Mouse (Mus musculus) embryonic stem cell, embryonic (primary cell): ENCODE results near the gene Def6.

Source experiments
- CTCF ChIA-PET, 4 experiments: fragments of 300-600 bp in 2 of 4; fragments of 350-600 bp in 2 of 4; sonication (Branson Sonifier 250); formaldehyde crosslinking; loops; one replicate each; lab custom pipeline; 2022; ENCODE audit warnings: inconsistent platforms in 2 of 4; lab: Charles Lee
- POLR2A ChIA-PET, 4 experiments: fragments of 300-600 bp in 2 of 4; fragments of 350-600 bp in 2 of 4; sonication (Branson Sonifier 250); formaldehyde crosslinking; loops; one replicate each; lab custom pipeline; 2022; ENCODE audit warnings: antibody characterized with exemption in 4 of 4, inconsistent platforms in 1 of 4; lab: Charles Lee

Def6 gene

GRCm38 (mm10) chr17:28263181-28263894 is 55.8 kb downstream of the Def6 start:
- CTCF ChIA-PET: interaction anchor here (0.5 to 5.3 kb wide), 16 partner anchors 8 to 727 kb away, joined by 3 to 44 read pairs (median 4); partner anchors contain the start of gene Ppard (in 2 of the 4)
- POLR2A ChIA-PET: interaction anchor here in 2 of 4 experiments (0.6 to 2.4 kb wide), 11 partner anchors 8 to 69 kb away, joined by 3 to 6 read pairs (median 4); no protein-coding TSS in a partner anchor

GRCm38 (mm10) chr17:28267251-28267650 is 59.7 kb downstream of the Def6 start:
- POLR2A ChIA-PET: interaction anchor here in 3 of 4 experiments (0.6 to 2.8 kb wide), 19 partner anchors 10 to 66 kb away, joined by 3 to 10 read pairs (median 4); partner anchors contain the start of gene Def6 (in 2 of the 3)
- CTCF ChIA-PET: interaction anchor here (0.6 to 2.3 kb wide), 14 partner anchors 8 to 782 kb away, joined by 3 to 7 read pairs (median 3); partner anchors contain the start of gene Ppard (in 1 of the 4)

- ChIA-PET CTCF (interaction anchor here in 3 of 4 experiments (0.5 to 4.4 kb wide), 10 partner anchors 10 to 44 kb away, joined by 3 to 29 read pairs (median 6); no protein-coding TSS in a partner anchor), POLR2A (interaction anchor here in 3 of 4 experiments (0.6 to 2.0 kb wide), 14 partner anchors 8 to 67 kb away, joined by 3 to 16 read pairs (median 4); no protein-coding TSS in a partner anchor)
These were observed 62.6 kb downstream of the Def6 start for GRCm38 (mm10) chr17:28270165-28270564.

GRCm38 (mm10) chr17:28271537-28272266 is 64.1 kb downstream of the Def6 start:
- CTCF ChIA-PET: interaction anchor here (0.6 to 4.4 kb wide), 16 partner anchors 9 to 152 kb away, joined by 3 to 29 read pairs (median 4); no protein-coding TSS in a partner anchor
- POLR2A ChIA-PET: interaction anchor here (0.5 to 2.0 kb wide), 12 partner anchors 9 to 547 kb away, joined by 3 to 5 read pairs (median 4); partner anchors contain the start of gene Fance (in 1 of the 4)

- ChIA-PET POLR2A (interaction anchor here in 2 of 4 experiments (1.4 to 2.0 kb wide), 4 partner anchors 8 to 57 kb away, joined by 3 to 5 read pairs (median 5); no protein-coding TSS in a partner anchor), CTCF (interaction anchor here (0.6 to 4.4 kb wide), 11 partner anchors 9 to 46 kb away, joined by 3 to 29 read pairs (median 5); no protein-coding TSS in a partner anchor)
These were observed 64.7 kb downstream of the Def6 start for GRCm38 (mm10) chr17:28272281-28272680.

- CTCF ChIA-PET: interaction anchor here (0.6 to 4.4 kb wide), 6 partner anchors 10 to 611 kb away, joined by 3 to 29 read pairs (median 10); no protein-coding TSS in a partner anchor
These were observed 65.3 kb downstream of the Def6 start for GRCm38 (mm10) chr17:28272837-28273236.

GRCm38 (mm10) chr17:28274739-28275138 is 67.2 kb downstream of the Def6 start:
- POLR2A ChIA-PET: interaction anchor here in 3 of 4 experiments (0.6 to 2.0 kb wide), 6 partner anchors 10 to 57 kb away, joined by 3 to 8 read pairs (median 3); partner anchors contain the start of gene Ppard (in 1 of the 3)
- CTCF ChIA-PET: interaction anchor here (0.5 to 3.6 kb wide), 39 partner anchors 9 to 326 kb away, joined by 3 to 24 read pairs (median 4); partner anchors contain the start of gene Ppard (in 1 of the 4)

More at GRCm38 (mm10) chr17:28272837-28273236, 65.3 kb downstream of the Def6 start:
- POLR2A ChIA-PET: interaction anchor here in 2 of 4 experiments (1.2 to 2.0 kb wide), 5 partner anchors 12 to 57 kb away, joined by 3 to 5 read pairs (median 3); no protein-coding TSS in a partner anchor

GRCm38 (mm10) chr17:28277226-28277625 is 69.6 kb downstream of the Def6 start:
- CTCF ChIA-PET: interaction anchor here in 2 of 4 experiments (0.8 to 6.3 kb wide), 5 partner anchors 12 to 51 kb away, joined by 3 to 44 read pairs (median 4); partner anchors contain the start of gene Ppard (in 1 of the 2)
- POLR2A ChIA-PET: interaction anchor here in 2 of 4 experiments (0.6 to 1.7 kb wide), 4 partner anchors 9 to 45 kb away, joined by 3 to 7 read pairs (median 4); partner anchors contain the start of gene Ppard (in 1 of the 2)

GRCm38 (mm10) chr17:28277721-28278120 is 70.1 kb downstream of the Def6 start:
- CTCF ChIA-PET: interaction anchor here in 3 of 4 experiments (0.6 to 6.3 kb wide), 6 partner anchors 17 to 1145 kb away, joined by 3 to 44 read pairs (median 4); partner anchors contain the start of gene Ppard (in 1 of the 3)
- POLR2A ChIA-PET: interaction anchor here in 1 of 4 experiments (0.6 to 1.7 kb wide), 8 partner anchors 8 to 54 kb away, joined by 3 to 5 read pairs (median 3); no protein-coding TSS in a partner anchor

- ChIA-PET POLR2A (interaction anchor here in 3 of 4 experiments (0.6 to 2.2 kb wide), 13 partner anchors 8 to 100 kb away, joined by 3 to 16 read pairs (median 3); no protein-coding TSS in a partner anchor), CTCF (interaction anchor here in 2 of 4 experiments (0.6 to 6.3 kb wide), 5 partner anchors 17 to 1145 kb away, joined by 3 to 44 read pairs (median 4); no protein-coding TSS in a partner anchor)
These were observed 70.6 kb downstream of the Def6 start for GRCm38 (mm10) chr17:28278156-28278555.
